Comparison of ENCODE assay signal across 25 mouse cellular contexts in genomic region chr6:112322916-112323315, GRCm38 (mm10). TPM values are rescaled to one million over a fixed set of nuclear protein-coding genes. Genes with fewer than 3 reads are reported as not detected.
"Had no signal": no experiment of that assay in that cellular context is flagged by ENCODE, and none has a peak within 500 bp of the region (broad histone marks: within the 10 kb centered on the region; RNA-seq: fewer than 3 reads in every experiment).

No protein-coding gene starts in this region.

- H3K4me2 ChIP-seq: hindbrain, embryonic 15.5 days; limb, embryonic 12.5 days; limb, embryonic 15.5 days; liver, embryonic 12.5 days; liver, embryonic 15.5 days; midbrain, embryonic 13.5 days; neural tube, embryonic 13.5 days had no signal

- H3K9ac ChIP-seq: hindbrain, embryonic 15.5 days; limb, embryonic 12.5 days; limb, embryonic 15.5 days; liver, embryonic 12.5 days; liver, embryonic 15.5 days; midbrain, embryonic 13.5 days; neural tube, embryonic 13.5 days had no signal

- H3K9me3 ChIP-seq: hindbrain, embryonic 15.5 days; limb, embryonic 12.5 days; limb, embryonic 15.5 days; liver, embryonic 12.5 days; liver, embryonic 15.5 days; midbrain, embryonic 10.5 days; midbrain, embryonic 13.5 days; neural tube, embryonic 13.5 days had no signal

- ATAC-seq: liver, embryonic 12.5 days; midbrain, embryonic 13.5 days; midbrain, embryonic 16.5 days had no signal

- H3K27ac ChIP-seq: hindbrain, embryonic 15.5 days; kidney, postnatal 0 days; layer of hippocampus, adult 2 months; limb, embryonic 12.5 days; limb, embryonic 15.5 days; liver, embryonic 12.5 days; liver, embryonic 15.5 days; midbrain, embryonic 10.5 days; midbrain, embryonic 13.5 days; neural tube, embryonic 13.5 days; stomach, postnatal 0 days had no signal

- H3K4me1 ChIP-seq: hindbrain, embryonic 15.5 days; limb, embryonic 12.5 days; liver, embryonic 12.5 days; liver, embryonic 15.5 days; megakaryocyte, embryonic 14.5 days; midbrain, embryonic 10.5 days; midbrain, embryonic 13.5 days; neural tube, embryonic 13.5 days had no signal

- H3K36me3 ChIP-seq: hindbrain, embryonic 15.5 days; limb, embryonic 12.5 days; limb, embryonic 15.5 days; liver, embryonic 12.5 days; liver, embryonic 15.5 days; midbrain, embryonic 10.5 days; midbrain, embryonic 13.5 days; neural tube, embryonic 13.5 days had no signal

- H3K27me3 ChIP-seq: hindbrain, embryonic 15.5 days; limb, embryonic 12.5 days; limb, embryonic 15.5 days; liver, embryonic 12.5 days; liver, embryonic 15.5 days; megakaryocyte, embryonic 14.5 days; midbrain, embryonic 13.5 days; neural tube, embryonic 13.5 days had no signal

- DNase-seq: kidney, adult 18-20 months; kidney, adult 9 months; kidney, postnatal 25 days; layer of hippocampus, postnatal 36 days; left cerebral cortex, postnatal 4 days; retina, postnatal 1 day; right cerebral cortex, postnatal 25 days; thymus, adult 18-20 months; thymus, postnatal 36 days had no signal

- H3K4me3 ChIP-seq: hindbrain, embryonic 15.5 days; layer of hippocampus, adult 2 months; limb, embryonic 12.5 days; limb, embryonic 15.5 days; liver, embryonic 12.5 days; liver, embryonic 15.5 days; megakaryocyte, embryonic 14.5 days; midbrain, embryonic 10.5 days; midbrain, embryonic 13.5 days; myocyte; neural tube, embryonic 13.5 days had no signal

RNA-seq across cellular contexts. Expression of gene Lmcd1, which starts 49.4 kb away (rescaled TPM):
- total RNA-seq: monocyte, adult 5-6 weeks; neutrophil, adult 5-6 weeks had no signal
